Mouse (Mus musculus): Measurements from ENCODE around the gene Rad9a.

DNA sequence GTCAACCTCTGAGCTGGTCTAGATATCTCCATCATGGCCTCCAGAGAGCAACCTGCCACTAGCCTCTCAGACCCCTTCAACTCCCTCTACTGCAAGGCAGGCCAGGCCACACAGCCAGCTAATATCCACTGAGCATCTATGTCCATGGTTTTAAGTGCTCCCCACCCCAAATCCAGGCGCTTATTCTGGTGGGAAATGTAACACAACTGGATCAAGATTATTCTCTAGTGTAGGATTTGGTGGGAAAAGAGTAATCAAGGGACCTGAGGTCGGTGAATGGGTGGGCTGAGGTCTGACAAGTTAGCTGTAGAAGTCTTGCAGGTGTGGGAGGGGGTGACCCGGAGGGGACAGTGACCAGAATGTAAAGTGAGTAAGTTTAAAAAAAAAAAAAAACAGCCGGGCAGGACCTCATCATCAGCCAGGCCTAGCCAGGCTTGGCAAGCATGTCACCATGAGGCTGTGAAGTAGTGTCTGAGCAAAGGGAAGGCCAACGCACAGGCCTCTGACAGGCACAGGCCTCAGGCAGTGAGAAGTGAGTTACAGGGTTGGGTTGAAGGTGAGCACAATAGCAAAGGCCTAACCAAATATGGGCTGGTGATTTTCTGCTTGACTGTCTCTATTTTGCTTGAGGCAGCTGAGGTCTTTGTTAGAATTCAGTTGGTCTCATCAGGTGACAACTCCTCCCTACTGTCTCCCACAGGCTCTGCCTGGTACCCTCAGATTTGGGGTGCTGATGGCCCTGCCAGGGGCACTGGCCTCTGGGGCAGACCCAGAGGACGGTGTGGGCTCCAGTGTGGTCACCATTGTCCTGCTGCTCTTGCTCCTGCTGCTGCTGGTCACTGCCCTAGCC, 46.0 kb downstream of the Rad9a start:
- TF ChIP-seq MYOD1 (IDR thresholded peaks at IDR 0.05; ENCODE audit: control insufficient read depth, insufficient read length, low read depth) (no peak), CTCF (IDR thresholded peaks at IDR 0.05; ENCODE audit: control insufficient read depth, insufficient read depth, insufficient read length) (no peak)

Measured in C2C12 (cell line).